Mouse (Mus musculus): ENCODE data around the gene Polr1c.

Polr1c gene

GRCm38 (mm10) chr17:46265918-46266618 is 18.2 kb upstream of the Polr1c start:
- peak; percentile 95 to 96 for DNase-seq

DNA sequence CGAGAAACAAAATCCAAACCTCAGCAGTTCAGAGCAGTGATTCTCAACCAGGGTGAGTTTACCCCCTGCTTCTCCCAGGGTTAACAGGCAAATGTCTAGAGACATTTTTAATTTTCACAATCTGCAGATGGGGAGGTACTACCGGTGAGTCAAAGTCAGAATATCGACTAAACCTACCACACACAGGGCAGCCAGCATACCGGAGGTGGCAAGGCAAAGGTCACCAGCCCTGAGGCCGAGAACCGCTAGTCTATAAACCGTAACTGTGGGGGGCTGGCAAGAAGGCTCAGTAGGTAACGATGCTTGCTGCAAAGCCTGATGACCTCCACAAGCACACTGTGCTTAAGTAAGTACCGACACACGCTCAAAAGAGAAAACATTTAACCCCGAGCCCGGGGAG is 17.6 kb upstream of the Polr1c start:
- no peak for DNase-seq

DNA sequence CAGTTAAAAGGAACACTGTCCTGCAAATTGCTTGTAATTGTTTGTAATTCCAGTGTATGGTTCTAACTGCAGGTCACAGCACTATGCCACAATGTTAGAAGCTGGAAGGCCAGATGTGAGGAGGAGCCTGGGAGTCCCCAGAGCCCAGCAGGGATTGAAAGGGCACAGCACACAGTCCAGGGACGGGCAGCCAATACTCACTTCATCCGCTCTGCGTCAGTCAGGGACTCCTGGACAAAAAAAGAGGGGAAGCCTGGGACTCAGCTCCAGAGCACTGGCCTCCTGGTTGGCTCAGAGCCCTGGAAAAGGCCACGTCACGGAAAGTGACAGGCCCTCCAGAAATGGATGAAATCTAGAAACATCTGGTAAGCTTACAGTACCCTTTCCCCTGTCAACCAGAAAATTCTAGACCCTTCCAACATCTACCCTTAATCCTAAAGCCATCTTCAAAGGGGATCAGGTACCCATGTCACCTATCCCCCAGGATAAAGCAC is 14.4 kb upstream of the Polr1c start:
- no peak for DNase-seq

DNA sequence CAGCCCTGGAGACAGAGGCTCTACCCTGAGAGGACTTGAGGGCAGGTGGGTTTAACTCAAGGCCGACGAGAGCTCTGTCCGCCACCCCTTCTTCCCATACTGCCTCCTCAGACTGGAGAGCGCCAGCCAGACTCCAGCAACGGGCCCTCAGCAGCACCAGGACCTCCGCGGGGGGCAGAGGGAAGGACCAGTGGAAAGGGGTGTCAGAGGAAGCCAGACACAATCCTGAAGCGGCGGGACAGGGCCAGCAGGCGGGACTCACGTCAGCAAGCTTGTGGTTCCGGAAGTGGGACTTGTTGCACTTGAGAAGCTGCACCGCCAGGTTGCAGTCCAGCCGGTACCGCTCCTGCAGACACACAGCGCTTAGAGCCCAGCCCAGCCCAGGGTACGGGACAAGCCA is 11.8 kb upstream of the Polr1c start:
- DNase-seq, result no peak

DNA sequence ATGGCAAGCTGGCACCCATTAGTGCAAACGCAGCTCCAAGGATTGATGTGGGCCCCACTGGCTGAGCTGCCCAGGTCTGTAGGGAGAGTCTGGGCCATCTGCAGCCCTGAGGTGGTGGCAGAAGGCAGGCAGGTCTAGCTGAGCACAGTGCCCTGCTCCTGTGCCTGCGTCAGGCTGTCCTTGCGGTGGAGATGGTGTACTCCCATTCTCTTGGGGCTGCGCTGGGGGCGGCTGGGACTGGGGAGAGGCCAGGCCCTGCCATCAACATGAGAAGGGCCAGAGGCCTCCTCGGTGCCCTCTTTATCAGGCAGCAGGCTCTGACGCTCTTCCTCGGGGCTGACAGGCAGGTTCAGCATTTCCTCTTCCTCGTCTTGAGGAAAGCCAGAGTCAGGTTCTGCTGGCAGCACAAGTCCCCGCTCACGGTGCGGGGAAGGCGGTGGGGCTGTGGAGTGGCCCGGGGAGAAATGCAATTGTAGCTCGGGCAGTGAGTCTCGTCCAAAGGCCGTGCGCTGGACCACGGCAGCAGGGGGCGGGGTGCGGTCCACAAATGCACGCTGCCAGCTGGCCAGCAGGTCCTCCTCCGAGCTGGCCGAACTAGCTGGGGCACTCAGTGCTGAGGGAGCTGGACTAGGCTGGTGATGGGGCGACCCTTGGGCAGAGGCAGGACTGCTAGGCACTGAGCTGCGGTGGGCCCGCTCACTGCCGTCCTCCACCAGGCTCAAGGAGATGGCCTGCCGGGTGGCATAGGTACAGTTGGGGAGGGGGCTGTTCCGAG is 10.6 kb upstream of the Polr1c start:
- DNase-seq, result no peak

DNA sequence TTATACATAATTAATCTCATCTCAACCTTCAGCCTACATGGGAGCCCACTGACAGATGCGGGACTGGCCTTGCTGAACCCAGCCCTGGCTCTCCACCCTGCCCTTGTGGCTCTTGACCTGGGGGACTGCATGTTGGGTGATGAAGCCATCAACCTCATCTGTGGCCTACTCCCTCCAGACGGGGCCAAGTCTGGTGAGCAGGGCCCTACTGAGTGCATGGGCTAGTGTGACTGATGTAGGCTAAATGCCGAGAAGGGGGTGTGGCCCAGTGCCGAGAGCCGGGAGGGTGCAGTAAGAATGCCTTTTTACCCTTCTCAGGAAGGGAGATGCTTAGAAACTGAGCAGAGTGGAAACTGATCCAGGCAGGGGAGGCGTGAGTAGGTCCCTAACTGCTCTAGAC is 7.3 kb upstream of the Polr1c start:
- DNase-seq, result no peak

GRCm38 (mm10) chr17:46254106-46254505 is 6.3 kb upstream of the Polr1c start:
- peak; percentile 66 to 69 for DNase-seq

- peak; percentile 98 to 99 for DNase-seq
Measured at GRCm38 (mm10) chr17:46253452-46254084, 5.7 kb upstream of the Polr1c start, which contains the start of gene Lrrc73. Lrrc73 (plus strand) TSS chr17:46253531.

GRCm38 (mm10) chr17:46252571-46253451 is 5.0 kb upstream of the Polr1c start:
- peak; percentile 64 to 76 for DNase-seq

- no peak for DNase-seq
Measured at GRCm38 (mm10) chr17:46251174-46251573, 3.3 kb upstream of the Polr1c start.

DNA sequence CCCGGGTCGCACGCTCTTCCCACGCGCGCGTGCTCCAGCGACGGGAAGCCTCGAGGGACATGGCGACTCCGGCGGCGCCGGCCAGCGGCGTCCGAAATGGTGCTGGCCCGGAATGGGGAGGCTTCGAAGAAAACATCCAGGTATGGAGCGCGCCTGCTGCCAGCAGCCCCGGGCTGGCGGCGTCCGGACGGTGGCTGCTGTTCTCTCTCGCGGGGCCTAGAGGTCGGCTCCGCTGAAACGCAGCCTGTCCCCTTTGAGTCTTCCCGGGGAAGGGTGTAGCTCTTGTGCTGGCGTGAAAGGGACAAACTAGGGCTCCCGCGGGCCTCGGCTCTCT is 302 bp upstream of the Polr1c start:
- DNase-seq, result no peak

DNA sequence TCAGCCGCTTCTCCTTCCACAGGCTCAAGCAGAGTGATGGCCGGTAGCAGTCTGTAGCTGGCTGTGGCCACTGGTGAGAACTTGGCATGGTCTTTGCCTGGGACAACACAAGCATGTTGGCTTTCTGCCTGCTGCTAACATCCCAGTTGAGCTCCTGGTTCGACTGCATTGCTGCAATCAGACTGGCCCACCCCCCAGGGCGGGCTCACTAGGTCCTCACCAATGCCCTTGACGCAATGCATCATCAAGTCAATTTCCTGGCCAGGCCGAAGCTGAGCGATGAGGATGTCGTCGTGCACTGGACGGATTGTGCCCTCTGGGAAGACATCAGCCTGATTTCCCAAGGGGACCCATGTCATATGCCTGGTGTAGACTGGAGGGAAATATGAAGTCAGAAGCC is 3.3 kb downstream of the Polr1c start:
- DNase-seq, result peak in 1 of 2 experiments; percentile 33

- DNase-seq, result no peak
Measured at GRCm38 (mm10) chr17:46243624-46244023, 4.2 kb downstream of the Polr1c start.

GRCm38 (mm10) chr17:46242993-46243392 is 4.9 kb downstream of the Polr1c start:
- peak in 1 of 2 experiments; percentile 1 for DNase-seq

DNA sequence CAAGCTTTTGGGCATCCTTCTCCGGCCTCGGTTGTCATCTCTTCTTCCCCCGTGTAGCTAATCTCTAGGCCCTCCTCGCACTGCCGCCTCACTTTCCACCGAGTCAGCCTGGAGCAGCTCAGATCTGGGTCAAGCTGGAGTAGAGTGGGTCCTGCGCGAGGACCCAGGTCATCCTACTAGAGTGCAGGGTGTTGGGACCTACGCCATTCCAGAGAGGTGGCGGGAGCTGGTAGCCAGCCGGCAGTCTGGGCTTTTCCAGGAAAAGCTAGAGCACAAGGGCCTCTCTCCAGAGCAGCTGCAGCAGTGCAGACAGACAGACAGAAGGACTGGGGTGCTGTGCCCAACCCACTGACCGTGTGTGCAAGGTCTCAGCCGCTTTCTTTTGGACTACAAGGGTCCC is 5.6 kb downstream of the Polr1c start:
- DNase-seq, result peak in 1 of 2 experiments; percentile 2

DNA sequence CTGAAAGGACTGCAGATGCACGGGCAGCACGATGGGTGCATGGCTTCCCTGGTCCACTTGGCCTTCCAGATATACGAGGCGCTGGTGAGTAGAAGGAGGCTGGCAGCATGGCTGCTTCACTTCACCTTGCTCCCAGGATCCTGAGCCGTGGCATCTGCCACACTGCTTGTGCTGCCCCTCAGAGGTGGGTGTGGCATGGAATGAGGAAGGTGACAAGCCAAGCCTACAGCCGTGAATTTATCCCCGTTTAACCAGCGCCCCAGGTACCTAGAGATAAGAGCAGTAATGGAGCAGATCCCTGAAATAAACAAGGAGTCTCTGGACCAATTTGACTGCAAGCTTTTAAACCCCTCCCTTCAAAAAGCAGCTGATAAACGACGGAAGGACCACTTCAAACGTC is 6.4 kb downstream of the Polr1c start:
- DNase-seq, result no peak

- no peak for DNase-seq
Measured at GRCm38 (mm10) chr17:46239516-46240114, 8.2 kb downstream of the Polr1c start.

DNA sequence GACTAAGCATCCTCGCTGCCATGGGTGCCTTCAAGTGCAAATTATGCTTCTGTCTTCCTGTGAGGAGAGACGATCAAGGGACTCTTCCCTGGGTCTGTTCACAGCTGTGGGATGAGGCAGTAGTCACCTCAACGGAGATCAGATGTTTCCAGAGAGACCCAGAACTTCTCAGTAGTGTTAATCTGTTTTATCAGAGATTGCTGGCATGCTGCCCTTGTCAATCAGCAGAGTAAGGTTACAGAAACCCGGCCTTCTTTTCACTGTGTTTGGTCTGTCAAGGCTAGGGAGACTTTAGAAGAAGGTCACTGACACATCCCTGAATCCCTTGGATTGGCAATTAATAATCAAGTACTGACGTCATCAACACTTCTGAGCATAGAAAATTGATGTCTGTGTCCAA is 10.4 kb downstream of the Polr1c start:
- DNase-seq, result peak in 1 of 2 experiments; percentile 2

- no peak for DNase-seq
Measured at GRCm38 (mm10) chr17:46237079-46237478, 10.8 kb downstream of the Polr1c start.

- no peak for DNase-seq
Measured at GRCm38 (mm10) chr17:46236067-46236466, 11.8 kb downstream of the Polr1c start.

- no peak for DNase-seq
Measured at GRCm38 (mm10) chr17:46227576-46227975, 20.3 kb downstream of the Polr1c start.

GRCm38 (mm10) chr17:46221601-46222000 is 26.3 kb downstream of the Polr1c start:
- no peak for DNase-seq
